Comparison of ENCODE assay signal across 14 mouse cellular contexts in the genomic region with DNA sequence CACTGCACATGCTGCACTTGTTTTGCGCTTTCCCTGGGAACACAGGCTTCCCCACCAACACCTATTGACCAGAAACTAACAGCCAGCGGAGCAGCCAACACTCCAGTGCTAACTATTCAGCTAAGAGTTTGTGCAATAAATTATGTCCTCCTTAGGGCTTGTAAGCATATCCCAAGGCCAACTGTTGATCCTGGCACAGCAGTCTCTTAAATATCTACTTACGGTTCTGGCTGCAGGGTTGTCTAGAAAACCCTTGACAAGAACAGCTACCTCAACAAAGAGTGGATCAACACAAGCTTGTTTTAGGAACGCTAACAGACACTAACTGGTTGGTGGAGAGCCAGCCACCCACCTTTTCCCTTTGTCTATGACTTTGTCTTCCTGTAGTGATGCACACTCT.
"Had no signal": no experiment of that assay in that cellular context is flagged by ENCODE, and none has a peak within 500 bp of the region (broad histone marks: within the 10 kb centered on the region; RNA-seq: fewer than 3 reads in every experiment).

No protein-coding gene starts in this region.

- H3K9ac ChIP-seq: liver, embryonic 15.5 days; neural tube, embryonic 15.5 days had no signal

- H3K36me3 ChIP-seq: liver, embryonic 15.5 days; midbrain, embryonic 10.5 days; neural tube, embryonic 15.5 days had no signal

- ATAC-seq: lung, postnatal 0 days had no signal

- H3K27ac ChIP-seq: liver, embryonic 15.5 days; midbrain, embryonic 10.5 days; neural tube, embryonic 15.5 days had no signal

- H3K4me2 ChIP-seq: liver, embryonic 11.5 days; liver, embryonic 15.5 days; neural tube, embryonic 15.5 days had no signal

- H3K4me1 ChIP-seq: liver, embryonic 15.5 days had no signal

- H3K27me3 ChIP-seq: liver, embryonic 15.5 days had no signal

- DNase-seq: kidney, adult 11 months; kidney, postnatal 10 days; lung, adult 2 months; lung, postnatal 4 days; midbrain, embryonic 14.5 days; spleen, adult 18-20 months; thymus, adult 18-20 months; thymus, postnatal 14 days had no signal

- H3K4me3 ChIP-seq: liver, embryonic 15.5 days; midbrain, embryonic 10.5 days; myocyte; neural tube, embryonic 15.5 days had no signal

- H3K9me3 ChIP-seq: liver, embryonic 15.5 days; midbrain, embryonic 10.5 days; neural tube, embryonic 15.5 days had no signal
